Mouse (Mus musculus): ENCODE results near the gene Klhdc3.

DNA sequence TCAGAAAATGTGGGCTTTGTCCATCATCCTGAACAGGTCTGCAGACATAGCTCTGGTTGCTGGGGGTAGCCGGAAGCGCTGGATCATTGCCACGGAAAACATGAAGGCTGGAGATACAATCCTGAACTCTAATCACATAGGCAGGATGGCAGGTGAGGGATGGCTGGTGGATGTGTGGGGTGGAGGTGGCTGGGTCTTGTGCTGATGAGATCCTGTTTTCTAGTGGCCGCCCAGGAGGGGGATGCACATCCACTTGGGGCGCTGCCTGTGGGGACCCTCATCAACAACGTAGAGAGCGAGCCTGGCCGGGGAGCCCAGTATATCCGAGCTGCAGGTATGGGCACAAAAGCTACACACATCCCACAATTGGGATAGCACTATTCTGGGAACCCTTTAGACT lies 32.3 kb downstream of the Klhdc3 start:
- TF ChIP-seq GATA1 (IDR thresholded peaks at IDR 0.05; ENCODE audit: borderline replicate concordance, low read length) = no peak
- no peak for TF ChIP-seq FLI1 (IDR thresholded peaks at IDR 0.05; ENCODE audit: low read length)
